8 mouse cellular contexts compared by ENCODE assay signal in genomic region chr8:3278181-3278820, GRCm38 (mm10). TPM values are rescaled to one million over a fixed set of nuclear protein-coding genes. Genes with fewer than 3 reads are reported as not detected.
DNase-seq lines count a peak whose midpoint lies in the region; ATAC-seq and TF ChIP-seq lines count a peak whose summit lies in the region.

No protein-coding gene starts in this region.

- no peak overlapping the region for H3K27ac ChIP-seq in forebrain, embryonic 12.5 days
- H3K27ac ChIP-seq in intestine, postnatal 0 days (ENCODE audit: low read depth, low read length): peak overlapping the region; percentile 94
- no peak overlapping the region for H3K27ac ChIP-seq in spleen, adult 2 months (ENCODE audit: insufficient read depth, low read length)

- peak overlapping the region; percentile 77 for H3K4me2 ChIP-seq in forebrain, embryonic 12.5 days
- H3K4me2 ChIP-seq in intestine, postnatal 0 days (replicated peaks; ENCODE audit: low read depth): peak overlapping the region; percentile 81

- peak overlapping the region; percentile 79 for H3K9ac ChIP-seq in forebrain, embryonic 12.5 days
- peak overlapping the region; percentile 88 for H3K9ac ChIP-seq in intestine, postnatal 0 days (ENCODE audit: low read depth, low read length)

- no peaks in the 10 kb centered on the region for H3K9me3 ChIP-seq in forebrain, embryonic 12.5 days
- no peaks in the 10 kb centered on the region for H3K9me3 ChIP-seq in intestine, postnatal 0 days (ENCODE audit: control insufficient read depth)

- ATAC-seq in Patski: peak; percentile 2
- ATAC-seq in forebrain, embryonic 12.5 days (ENCODE audit: low FRiP score): peak; percentile 1; the same call in 1 of the 2 replicates
- no peak for ATAC-seq in intestine, postnatal 0 days

- 51% methylated on average over 15 of the region's 15 CpGs for WGBS in forebrain, embryonic 12.5 days
- 14% methylated on average over 15 of the region's 15 CpGs for WGBS in intestine, postnatal 0 days
- WGBS in spleen, adult 2 months: 14% methylated on average over 15 of the region's 15 CpGs

- peaks cover 25% of the 10 kb centered on the region for H3K4me1 ChIP-seq in forebrain, embryonic 12.5 days
- H3K4me1 ChIP-seq in intestine, postnatal 0 days (replicated peaks; ENCODE audit: control insufficient read depth, insufficient read depth, low read length): peaks cover 20% of the 10 kb centered on the region
- peaks cover 4% of the 10 kb centered on the region; the same call in 1 of the 2 replicates for H3K4me1 ChIP-seq in spleen, adult 2 months (ENCODE audit: control insufficient read depth, insufficient read depth, insufficient read length)

- POLR2A ChIA-PET in Patski (lab: Charles Lee): no interaction called here

- peak; percentile 3 for DNase-seq in CD4-positive helper T cell, adult 2 months (ENCODE audit: low read depth, low spot score)
- DNase-seq in Patski (ENCODE audit: low read depth, low spot score): no peak
- peak; percentile 31 for DNase-seq in lung, postnatal 10 days
- no peak for DNase-seq in spleen, adult 2 months (ENCODE audit: low read depth in 1 of 2, low spot score in 2 of 2)
- DNase-seq in right cerebral cortex, adult 2 months (ENCODE audit: low spot score in 2 of 2): no peak
- DNase-seq in cerebellum, adult 11 months: no peak

- TF ChIP-seq POLR2A in spleen, adult 2 months (IDR thresholded peaks at IDR 0.05; ENCODE audit: low read depth, low read length): no peak

- peaks cover 4% of the 10 kb centered on the region; the same call in 1 of the 2 replicates for H3K36me3 ChIP-seq in forebrain, embryonic 12.5 days (replicated peaks)
- peaks cover 4% of the 10 kb centered on the region; the same call in 1 of the 2 replicates for H3K36me3 ChIP-seq in intestine, postnatal 0 days (ENCODE audit: control insufficient read depth, insufficient read depth)
- H3K36me3 ChIP-seq in spleen, adult 2 months (ENCODE audit: control insufficient read depth, insufficient read depth, low read length): no peaks in the 10 kb centered on the region; the same call in 1 of the 2 replicates

- in situ Hi-C loops in Patski (cut with MboI; ENCODE audit: low pct_unique_long_range_greater_than_20kb): no loop called here

- CTCF ChIA-PET in Patski (lab: Charles Lee): no interaction called here

- H3K27me3 ChIP-seq in Patski: peaks cover 4% of the 10 kb centered on the region
- 0 out of 2 replicates have a peak, but pooled peaks cover 3% of the 10 kb centered on the region for H3K27me3 ChIP-seq in forebrain, embryonic 12.5 days
- no peaks in the 10 kb centered on the region for H3K27me3 ChIP-seq in intestine, postnatal 0 days (replicated peaks; ENCODE audit: control insufficient read depth, insufficient read depth, low read length)
- H3K27me3 ChIP-seq in spleen, adult 2 months (ENCODE audit: control insufficient read depth, insufficient read depth, low read length): no peaks in the 10 kb centered on the region

- H3K4me3 ChIP-seq in forebrain, embryonic 12.5 days (replicated peaks): peak overlapping the region; percentile 91
- peak overlapping the region; percentile 86 for H3K4me3 ChIP-seq in intestine, postnatal 0 days (ENCODE audit: low read depth, low read length)
- H3K4me3 ChIP-seq in spleen, adult 2 months (ENCODE audit: extremely low read depth, insufficient read depth, insufficient read length): peak overlapping the region; percentile 94

- TF ChIP-seq CTCF in Patski (IDR thresholded peaks at IDR 0.05): no peak
- peak; percentile 58 for TF ChIP-seq CTCF in intestine, postnatal 0 days (IDR thresholded peaks at IDR 0.05; ENCODE audit: low read depth)
- TF ChIP-seq CTCF in spleen, adult 2 months (IDR thresholded peaks at IDR 0.05; ENCODE audit: extremely low read depth, insufficient read depth, insufficient read length, insufficient replicate concordance): no peak

RNA-seq across cellular contexts. Expression of gene Insr, which starts 1.1 kb away (rescaled TPM):
- polyA plus RNA-seq in Patski (2021): 13.8 TPM
- polyA plus RNA-seq in forebrain, embryonic 12.5 days (2016; fragmentation: Nextera tagmentation; extraction: Ambion mirVana): 43.7 and 44.7 TPM in 2 replicates
- polyA plus RNA-seq in intestine, postnatal 0 days (2015; fragmentation: Nextera tagmentation; extraction: Ambion mirVana): 20.7 and 21.3 TPM in 2 replicates
- polyA plus RNA-seq in spleen, adult 2 months (2012; rRNA removed): 7.2 and 10.1 TPM in 2 replicates

Comparison
In these comparisons a context has a peak if more than half of its experiments do, and no peak if none do; other contexts are left out.
1. DNase-seq: peak in CD4-positive helper T cell, adult 2 months (single experiment) and lung, postnatal 10 days (single experiment); none in Patski (single experiment), spleen, adult 2 months (0 of 2), right cerebral cortex, adult 2 months (0 of 2) and cerebellum, adult 11 months (single experiment).
2. Peak in every context shown above with its lines, with median percentiles within 50 percentile points of each other: H3K4me3 ChIP-seq.